Mouse (Mus musculus) brain, adult 2 months (tissue): ENCODE results near the gene Cryba4.

Experiments used
- DNase-seq: peaks from one replicate; pipeline ENCODE4 v3.0.0; 2011; ENCODE audit warnings: low read depth, low spot score

Gene Cryba4

DNA sequence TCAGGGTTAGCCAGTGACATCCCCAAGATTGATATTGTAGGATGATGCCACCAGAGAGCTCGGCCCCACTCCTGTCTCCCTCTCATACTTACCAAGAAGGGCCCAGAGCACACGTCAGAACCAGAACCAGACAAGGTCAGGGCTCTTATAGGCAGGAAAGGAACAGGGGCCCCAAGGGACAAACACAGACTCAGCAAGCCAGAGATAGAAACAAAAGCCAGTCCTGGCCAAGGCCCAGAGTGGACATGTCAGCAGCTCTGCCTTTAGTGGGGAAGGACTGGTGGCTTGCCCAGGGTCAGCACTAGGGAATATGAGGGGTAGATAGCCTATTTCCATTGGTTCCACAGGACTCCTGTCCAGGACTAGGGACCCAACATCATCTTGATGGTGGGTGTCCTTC lies at the start of gene Cryba4:
TSS of gene Cryba4 (minus strand) at position 119 of the 400 bp plus-strand sequence.
- DNase-seq = peak; percentile 54

DNA sequence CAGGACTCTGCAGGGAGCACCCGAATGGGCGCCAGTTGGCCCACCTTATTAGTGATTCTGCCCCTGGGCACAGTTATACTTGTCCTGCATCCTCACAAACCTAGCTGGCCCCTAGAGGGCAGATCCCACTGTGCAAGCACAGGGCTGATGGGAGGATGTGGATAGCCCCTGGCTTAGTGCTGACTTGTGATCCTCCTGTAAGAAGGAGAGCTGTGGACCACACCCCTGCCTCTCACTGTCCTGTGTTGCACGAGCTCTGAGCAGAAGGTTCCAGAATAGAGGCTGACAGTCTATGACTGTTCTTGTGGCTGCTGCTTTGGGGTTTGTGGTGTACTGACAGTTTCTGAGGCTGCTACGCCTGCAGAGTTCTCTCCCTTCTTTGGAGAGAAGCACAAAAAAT lies 49.4 kb upstream of the Cryba4 start:
- DNase-seq = no peak

DNA sequence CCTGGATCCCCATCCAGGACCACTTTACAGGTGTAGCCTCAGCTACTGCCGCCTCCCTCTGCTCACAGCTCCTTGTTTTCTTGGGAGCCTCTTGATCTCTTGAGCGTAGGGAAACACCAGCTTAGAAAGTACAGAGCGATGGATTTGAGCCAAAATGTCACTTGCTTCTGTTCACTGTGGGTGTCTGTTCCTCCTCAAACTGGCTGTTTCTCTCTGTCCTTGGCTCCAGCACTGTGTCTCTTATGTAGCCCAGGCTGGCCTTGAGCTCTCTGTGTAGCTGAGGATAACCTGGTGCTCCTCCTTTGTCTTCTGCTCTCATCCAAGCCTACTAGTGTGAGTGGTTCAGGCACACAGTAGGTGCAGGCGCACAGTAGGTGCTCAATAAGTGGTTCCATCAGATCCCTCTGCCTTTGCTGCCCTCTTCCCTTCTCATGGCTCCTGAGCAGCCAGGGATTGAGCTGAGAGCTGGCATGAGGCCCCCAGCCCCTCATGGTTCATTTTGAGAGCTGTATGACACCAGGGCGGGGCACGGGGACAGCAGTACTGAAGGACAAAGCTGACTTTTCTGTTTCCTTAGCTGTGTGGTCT lies 48.5 kb upstream of the Cryba4 start:
- DNase-seq = peak; percentile 80

DNA sequence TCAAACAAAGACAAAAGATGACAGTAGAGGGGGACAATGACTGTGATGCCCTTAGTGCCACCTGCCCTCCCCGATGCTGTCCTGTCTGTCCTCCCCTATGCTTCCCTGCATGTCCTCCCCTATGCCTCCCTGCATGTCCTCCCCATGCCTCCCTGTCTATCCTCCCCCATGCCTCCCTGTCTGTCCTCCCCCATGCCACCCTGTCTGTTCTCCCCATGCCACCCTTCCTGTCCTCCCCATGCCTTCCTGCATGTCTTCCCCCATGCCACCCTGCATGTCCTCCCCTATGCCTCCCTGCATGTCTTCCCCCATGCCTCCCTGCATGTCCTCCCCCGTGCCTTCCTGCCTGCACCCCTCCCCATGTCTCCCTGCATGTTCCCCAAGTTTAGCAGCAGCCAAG lies 47.8 kb upstream of the Cryba4 start:
- DNase-seq = no peak

DNA sequence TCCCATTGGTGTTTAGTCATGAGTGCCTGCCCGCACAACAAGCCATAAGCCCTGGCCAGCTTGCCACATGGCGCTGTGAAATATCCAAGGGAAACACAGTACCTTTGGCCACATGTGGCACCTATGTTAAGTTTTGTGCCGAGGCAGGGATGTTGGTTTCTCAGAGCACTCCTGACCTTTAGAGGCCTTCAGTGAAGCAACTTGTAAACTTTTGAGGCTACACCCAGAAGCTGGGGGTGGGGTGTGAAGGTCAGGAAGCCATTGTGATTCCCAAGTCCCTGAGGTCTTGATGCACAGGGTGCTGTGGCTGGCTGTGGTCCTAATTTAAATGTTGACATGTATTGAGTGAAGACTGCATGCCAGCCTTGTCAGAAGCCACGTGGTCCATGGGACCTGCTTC lies 47.1 kb upstream of the Cryba4 start:
- DNase-seq = no peak

DNA sequence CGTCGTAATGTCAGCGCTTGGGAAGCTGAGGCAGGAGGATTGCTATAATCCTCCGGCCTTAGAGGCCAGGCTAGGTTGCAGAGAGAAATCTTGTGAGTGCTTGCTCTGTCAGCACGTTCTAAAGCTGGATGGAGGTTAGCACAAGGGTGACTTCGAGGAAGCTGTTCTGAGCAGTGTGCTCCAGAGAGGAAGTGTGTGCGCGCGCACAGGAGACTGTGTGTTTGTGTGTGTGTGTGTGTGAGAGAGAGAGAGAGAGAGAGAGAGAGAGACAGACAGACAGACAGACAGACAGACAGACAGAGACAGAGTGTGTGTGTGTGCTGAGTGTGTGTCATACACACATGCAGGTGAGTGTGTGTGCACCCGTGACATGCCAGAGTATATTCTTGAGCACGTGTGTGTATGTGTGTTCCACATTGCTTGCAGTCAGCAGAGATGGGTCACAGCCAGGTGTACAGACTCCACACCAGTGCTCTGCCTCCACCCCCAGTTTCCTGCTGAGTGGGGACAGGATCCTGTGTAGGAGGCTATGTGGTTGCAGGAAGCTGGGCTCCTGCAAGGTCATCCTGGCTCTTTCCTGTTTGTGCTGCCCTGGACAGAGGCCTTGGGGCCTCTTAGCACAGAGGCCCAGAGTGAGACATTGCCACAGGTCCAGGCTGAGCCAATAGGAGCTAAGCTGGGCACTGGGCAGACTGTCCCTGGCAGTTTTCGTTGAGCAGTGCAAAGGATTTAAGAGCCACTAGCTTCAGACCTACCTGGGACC lies 46.1 kb upstream of the Cryba4 start:
- no peak for DNase-seq

DNA sequence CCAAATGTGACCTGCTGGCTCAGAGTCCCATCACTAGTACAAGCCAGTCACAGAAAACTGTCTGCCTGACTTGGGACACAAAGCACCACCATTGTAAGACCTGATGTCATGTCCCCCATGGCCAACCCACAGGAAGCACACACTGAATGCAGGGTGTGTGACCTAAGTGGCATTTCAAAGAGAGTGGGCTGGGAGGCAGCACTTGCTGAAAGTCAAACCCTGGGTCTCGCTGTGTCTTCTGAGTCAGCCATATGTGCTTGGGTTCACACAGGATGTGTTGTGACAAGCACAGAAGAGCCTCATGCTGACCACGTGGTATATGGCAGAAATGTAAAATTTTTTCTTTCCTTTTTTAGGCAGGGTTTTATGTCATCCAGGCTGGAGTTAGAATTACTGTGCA lies 44.9 kb upstream of the Cryba4 start:
- peak; percentile 62 for DNase-seq

DNA sequence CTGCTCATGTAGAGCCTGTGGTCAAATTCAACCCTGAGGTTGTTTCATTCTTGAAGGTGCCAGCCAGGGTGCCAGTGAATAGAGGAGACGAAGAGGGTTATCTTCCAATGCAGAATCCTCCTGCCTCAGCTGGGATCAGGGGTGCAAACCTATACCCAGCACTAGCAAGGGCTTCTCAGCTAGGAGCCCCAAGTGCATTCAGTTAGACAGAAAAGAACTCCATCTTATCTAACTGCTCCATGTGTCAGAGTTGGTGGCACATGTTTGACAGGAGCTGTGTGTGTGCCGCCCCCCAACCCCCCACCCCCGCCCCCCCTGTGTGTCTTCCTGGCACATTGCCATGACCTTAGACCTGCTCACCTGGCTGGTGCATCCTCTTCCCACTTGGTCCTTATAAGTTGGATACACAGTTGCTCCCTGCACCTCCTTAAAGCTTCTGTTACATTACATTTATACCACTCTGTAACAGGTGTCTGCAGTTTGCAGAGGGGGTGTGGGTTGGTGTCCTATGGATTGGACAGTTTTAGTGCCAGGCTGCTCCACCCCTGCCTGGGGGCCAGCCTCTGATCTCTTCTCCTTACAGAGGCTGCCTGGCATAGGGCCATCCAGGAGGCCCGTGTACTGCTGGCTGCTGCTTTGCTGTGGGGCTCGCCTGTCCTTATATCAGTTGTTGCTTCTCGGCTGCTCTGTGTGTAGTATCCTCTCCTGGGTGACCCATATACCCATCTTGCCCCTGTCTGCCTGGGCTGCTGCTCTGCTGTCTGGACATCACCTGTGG lies 44.3 kb upstream of the Cryba4 start:
- DNase-seq = no peak

DNA sequence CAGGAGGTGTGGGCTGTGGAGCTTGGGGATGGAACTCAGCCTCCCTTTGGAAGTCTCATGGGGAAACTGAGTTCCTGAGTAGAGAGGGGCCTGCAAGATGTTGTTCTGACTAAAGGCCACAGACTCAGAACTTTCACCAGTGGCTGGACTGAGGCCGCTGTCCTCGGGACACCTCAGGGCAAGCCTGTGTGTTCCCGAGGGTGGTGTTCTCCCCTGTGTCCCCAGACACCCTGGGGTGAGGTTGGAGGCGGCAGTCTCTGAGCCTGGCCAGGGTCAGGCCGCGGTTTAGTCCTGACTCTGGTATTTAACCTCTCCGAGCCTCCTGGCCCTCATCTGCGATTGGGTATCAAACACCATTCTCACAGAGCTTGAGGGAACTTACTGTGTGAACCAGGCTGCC lies 43.2 kb upstream of the Cryba4 start:
- no peak for DNase-seq

DNA sequence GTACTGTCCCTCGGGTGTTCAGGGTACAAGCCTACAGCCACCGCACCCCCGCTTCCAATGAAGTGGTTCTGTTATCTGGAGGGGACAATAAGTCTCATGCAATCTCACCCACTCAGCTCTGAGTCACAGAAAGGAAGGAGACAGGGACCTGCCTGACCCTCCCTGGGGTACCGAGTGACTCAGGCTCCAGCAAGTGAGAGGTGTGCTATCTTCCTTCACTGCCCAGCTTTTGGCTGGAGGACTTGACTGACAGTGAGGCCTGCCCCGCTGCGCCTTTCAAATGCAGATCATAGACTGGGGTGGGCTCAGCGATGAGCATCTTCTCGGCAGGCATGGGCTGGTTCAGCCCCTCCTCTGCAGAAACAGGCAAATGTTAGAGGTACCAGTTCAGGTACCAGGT lies 42.8 kb upstream of the Cryba4 start:
- no peak for DNase-seq

DNA sequence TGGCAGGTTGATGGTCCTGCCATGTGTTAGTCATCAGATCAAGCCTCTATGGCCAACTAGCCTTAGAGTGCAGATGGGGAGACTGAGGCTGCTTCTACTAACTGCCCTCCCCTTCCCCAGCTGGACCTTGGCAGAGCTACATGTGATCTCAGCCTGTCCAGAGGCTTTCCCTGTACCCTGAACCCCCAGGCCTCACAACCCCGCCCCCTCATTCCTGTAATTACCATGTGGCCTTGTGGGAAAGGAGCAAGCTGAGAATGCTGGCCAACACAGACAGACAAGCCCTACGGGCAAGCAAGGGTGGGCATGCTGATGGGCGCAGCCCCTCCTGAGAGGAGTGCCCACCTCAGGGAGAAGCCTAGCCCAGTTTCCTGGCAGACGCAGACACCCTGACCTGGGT lies 42.4 kb upstream of the Cryba4 start:
- no peak for DNase-seq

DNA sequence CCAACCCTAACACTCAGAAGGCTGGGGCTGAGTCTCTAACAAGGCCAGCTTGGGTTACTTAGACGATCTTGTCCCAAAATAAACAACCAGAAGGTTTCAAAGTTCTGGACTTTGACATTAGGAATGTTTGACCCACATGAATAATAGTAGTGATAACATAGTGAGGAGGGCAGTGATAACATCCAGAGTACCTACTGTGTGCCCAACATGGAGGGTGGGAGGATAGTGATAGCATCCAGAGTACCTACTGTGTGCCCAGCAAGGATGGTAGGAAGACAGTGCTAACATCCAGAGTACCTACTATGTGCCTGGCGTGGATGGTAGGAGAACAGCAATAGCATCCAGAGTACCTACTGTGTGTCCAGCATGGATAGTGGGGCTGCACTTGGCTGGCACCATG lies 41.5 kb upstream of the Cryba4 start:
- no peak for DNase-seq

DNA sequence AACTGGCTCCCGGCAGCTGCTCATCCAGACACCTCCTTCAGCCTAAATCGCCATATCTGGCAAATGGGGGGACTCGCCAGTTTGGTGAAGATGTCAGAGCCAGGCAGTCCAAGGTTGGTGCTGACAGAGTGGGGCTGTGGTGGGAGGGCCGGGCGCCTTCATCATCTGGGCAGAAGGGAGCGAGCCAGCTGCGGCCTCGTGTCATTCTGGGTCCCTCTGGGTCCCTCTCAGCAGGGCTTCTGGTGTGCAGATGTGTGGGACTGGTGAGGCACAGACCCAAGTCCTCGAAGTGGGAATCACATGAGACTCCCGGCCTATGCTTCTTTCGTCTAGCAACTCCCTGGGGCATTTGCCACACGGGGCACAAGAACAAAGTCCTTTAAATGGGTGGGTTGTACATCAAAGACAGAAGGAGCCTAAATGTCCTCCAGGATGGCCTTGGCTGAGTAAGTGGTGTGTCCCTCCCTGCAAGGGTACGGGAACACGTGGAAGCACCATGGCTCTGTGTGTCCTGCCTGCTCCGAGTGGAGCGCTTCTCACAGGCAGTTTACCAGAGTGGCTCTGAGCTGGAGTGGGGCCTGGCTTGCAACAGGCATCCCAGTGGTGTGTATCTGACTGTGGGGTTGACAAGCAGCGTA lies 40.1 kb upstream of the Cryba4 start:
- DNase-seq = no peak

DNA sequence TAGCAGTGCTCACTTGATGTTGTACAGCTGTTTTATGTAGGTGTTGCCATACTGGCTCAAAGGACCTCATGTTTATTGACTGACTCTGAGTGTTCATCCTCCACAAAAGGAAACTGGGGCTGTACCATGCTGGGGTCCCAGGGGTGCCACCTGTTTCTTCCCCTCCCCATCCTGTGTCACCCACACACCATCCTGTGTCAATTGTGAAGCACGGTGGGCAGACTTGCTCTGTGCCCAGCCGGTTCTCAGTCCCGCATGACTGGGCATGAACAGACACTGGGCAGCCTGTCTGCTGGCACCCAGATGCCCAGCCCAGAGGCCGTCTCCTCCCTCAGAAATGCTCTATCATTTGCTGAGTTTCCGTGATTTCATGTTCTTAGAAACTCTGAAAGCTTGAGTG lies 39.5 kb upstream of the Cryba4 start:
- DNase-seq = no peak

DNA sequence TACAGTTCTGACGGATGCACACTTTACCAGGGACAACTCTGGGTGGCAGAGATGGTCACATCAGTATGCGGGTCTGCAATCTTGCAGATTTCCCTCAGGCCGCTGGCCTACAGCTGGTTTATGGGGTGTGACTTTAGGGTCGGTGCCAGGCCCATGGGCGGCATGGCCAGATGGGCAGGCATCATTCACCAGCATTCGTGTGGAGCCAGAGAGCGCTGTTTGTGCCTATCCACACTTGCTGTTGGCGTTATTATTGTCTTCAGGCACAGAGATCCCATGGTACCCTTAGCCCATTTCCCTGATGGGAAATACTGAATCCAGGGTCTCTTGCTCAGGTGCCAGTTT lies 38.2 kb upstream of the Cryba4 start:
- no peak for DNase-seq

DNA sequence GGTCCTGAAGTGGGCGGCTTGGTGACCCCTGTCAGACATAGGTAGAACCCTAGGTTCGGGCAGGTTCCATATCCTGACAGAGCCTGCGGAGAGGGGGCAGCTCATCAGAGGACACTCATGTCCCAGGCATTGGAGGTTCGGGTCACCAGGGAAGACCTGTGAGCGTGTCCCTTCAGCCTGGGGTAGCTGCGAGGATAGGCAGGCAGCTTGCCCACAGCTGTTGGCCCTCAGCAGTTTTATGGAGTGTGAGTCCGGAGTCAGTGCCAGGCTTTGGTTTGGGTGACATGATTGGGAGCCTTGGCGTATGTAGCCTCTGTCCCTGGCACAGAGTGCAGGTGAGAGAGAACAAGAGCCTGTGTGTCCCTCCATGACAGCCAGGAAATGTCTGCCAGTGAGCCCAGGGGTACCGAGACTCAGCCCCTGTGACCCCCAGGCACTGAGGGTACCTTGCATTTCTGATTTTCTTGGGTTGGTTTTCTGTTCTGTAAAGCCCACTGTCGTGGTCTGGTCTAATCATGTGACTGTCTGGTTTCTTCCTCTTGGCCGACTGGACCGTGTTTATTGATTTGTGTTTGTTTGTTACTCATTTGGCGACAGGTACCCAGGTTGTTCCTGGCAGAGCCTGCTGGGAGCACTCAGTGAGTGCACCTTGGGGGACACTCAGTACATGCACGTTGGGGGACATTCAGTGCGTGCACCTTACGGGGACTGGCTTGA lies 37.7 kb upstream of the Cryba4 start:
- no peak for DNase-seq

DNA sequence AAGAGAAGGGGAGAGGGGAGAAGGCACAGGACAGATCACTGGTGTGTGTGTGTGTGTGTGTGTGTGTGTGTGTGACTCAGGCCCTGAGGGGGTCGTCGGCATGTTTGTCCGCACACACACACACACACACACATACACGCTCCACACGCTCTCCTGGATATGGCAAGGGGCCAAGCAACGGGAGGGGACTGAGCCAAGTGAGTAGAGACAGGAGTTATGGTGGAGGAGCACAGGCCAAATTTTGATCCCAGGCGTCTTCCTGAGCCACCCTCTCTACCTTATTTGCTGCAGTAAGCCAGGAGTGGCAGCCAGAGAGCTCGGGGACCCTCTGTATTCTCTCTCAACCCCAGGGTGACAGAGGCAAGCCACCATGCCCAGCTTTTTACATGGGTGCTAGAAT lies 36.9 kb upstream of the Cryba4 start:
- DNase-seq = no peak

DNA sequence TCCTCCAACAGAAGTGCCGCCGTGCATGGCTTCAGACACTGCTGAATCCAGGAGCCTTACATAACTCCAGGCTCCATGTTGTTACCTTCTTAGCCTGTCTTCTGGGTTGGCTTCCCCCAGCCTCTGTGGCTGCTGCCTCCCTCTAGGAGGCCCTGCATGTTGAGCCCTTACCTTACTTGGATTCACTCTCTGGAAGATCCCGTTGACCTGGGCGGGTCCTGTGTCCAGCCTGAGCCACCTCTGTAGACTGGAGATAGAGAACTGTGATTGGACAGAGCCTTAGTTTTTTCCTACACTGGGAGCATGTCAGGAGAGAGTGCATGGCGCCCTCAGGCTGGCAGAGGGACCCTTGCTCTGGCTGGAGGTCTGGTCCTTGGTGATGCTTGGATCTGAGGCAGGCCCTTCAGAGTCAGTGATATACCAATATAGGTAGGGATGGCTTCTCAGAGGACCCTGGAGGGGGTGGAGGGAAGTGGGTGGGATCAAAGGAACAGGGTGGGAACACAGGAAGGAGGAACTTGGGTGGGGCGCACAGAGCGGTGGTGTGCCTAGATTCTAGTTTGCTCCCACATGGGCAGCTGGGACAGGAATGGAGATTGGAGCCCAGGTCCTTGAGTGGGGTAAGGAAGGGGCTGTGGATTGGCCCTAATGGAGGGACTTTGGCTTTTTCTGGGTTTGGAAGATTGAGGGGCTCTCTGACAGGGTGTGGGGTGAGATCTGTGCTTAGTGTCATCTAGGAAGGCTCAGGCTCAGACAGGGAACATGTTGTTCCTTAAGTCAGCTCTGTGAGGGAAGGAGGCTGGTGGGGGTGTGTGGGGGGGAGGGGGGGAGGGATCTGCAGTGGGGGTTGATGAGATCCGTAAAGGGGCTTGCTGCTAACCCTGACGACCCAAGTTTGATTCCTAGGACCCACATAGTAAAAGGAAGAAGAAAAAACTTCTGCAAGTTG lies 36.1 kb upstream of the Cryba4 start:
- no peak for DNase-seq

DNA sequence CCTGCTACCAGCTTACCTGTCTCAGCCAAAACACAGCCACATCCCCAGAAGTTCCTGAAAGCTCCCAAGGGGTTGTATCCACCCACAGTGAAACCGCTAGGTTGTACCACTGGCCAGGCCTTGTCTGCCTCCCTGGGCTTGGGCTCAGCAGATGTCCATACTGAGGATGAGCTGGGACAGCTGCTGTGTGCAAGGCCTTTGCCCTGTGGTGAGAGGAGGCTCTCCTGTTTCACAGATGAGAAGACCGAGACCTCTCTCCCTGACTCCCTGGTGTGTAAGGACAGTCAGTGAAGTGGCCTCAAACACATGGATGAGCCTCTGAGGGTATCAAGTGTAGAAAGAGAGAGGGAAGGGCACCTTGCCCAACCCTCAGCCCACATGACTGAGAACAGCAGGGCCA lies 35.3 kb upstream of the Cryba4 start:
- no peak for DNase-seq

DNA sequence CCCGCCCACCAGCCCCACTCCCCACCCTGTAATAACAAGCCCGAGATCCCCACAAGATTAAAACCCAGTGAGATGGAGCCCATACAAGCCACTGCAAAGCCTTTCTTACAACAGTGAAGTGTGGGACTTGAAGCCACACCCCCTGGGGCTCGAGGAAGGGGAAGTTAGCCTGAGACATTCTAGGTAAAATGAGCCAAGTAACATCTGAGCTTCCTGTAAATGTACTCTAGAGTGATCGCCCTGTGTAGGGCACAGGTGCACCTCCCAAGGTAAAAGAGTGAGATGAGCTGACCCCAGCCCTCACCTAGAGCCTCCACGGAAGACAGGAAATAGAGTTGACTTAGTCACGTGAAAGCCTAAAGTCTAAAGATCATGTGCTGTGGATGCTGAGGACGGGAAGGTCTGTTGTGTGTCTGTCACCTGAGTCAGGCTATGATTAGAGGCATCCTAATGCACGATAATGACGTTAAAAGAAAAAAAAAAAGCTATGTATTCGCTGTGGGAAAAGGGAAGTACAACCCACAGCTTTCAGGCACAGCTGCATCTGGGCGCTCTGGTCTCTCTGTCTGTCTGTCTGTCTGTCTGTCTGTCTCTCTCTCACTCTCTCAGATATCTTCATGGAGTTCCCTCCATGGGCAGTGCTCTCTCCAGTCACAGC lies 34.8 kb upstream of the Cryba4 start:
- no peak for DNase-seq
